Mouse (Mus musculus) heart, adult 2 months (tissue): Measurements from ENCODE around the gene Wdr43.

Experiments
- CTCF ChIP-seq: fragments of 200-600 bp; IDR thresholded peaks from 2 replicates; pipeline ENCODE4 v1.8.1; 2022; ENCODE audit warnings: antibody characterized with exemption, mild to moderate bottlenecking, moderate library complexity
- EP300 ChIP-seq: fragments of 200-500 bp; IDR thresholded peaks from 2 replicates; pipeline ENCODE4 v1.6.1; 2011; ENCODE audit warnings: low read depth, low read length, control low read depth; ENCODE audit not compliant: insufficient read depth
- POLR2A ChIP-seq: fragments of 200-500 bp; IDR thresholded peaks from 2 replicates; pipeline ENCODE4 v1.6.1; 2011; ENCODE audit warnings: mild to moderate bottlenecking, low read depth, low read length, control low read depth; ENCODE audit not compliant: insufficient read depth

GRCm38 (mm10) chr17:71598659-71599554, 16.8 kb upstream of the Wdr43 start:
- TF ChIP-seq CTCF (no peak), POLR2A (peak; percentile 73), EP300 (0 out of 2 replicates have a peak, but pooled peaks have one; percentile 21)
